Mouse (Mus musculus) liver, postnatal 0 days (tissue): ENCODE results near the gene Ano10. TPM values are rescaled to one million over a fixed set of nuclear protein-coding genes. Genes with fewer than 3 reads are reported as not detected.

Experiments used
- ATAC-seq: fragments of 200-750 bp; cut with Nextera tagmentation; 2 replicates; pipeline ENCODE4 v1.8.0; 2017; ENCODE audit warnings: mild to moderate bottlenecking, moderate library complexity
- DNase-seq: peaks from one replicate; pipeline ENCODE4 v3.0.0-alpha.2; 2016
- H3K27ac ChIP-seq: fragments of 300-500 bp; sonication (generic); 2 replicates; pipeline ENCODE4 v1.5.1; 2014; ENCODE audit warnings: antibody characterized with exemption, moderate library complexity, mild to moderate bottlenecking, low read depth
- H3K27me3 ChIP-seq: fragments of 300-500 bp; sonication (generic); 2 replicates; pipeline ENCODE4 v1.6.1; 2014; ENCODE audit warnings: low read length, control low read depth, mixed read lengths; ENCODE audit not compliant: insufficient read depth
- H3K36me3 ChIP-seq: fragments of 300-500 bp; sonication (generic); replicated peaks from 2 replicates; pipeline ENCODE4 v1.6.1; 2014; ENCODE audit warnings: mild to moderate bottlenecking, control low read depth, low read length, moderate library complexity, mixed read lengths; ENCODE audit not compliant: insufficient read depth
- H3K4me1 ChIP-seq: fragments of 300-500 bp; sonication (generic); 2 replicates; pipeline ENCODE4 v1.6.1; 2014; ENCODE audit warnings: antibody characterized with exemption, mild to moderate bottlenecking, control low read depth; ENCODE audit not compliant: insufficient read depth
- H3K4me2 ChIP-seq: fragments of 300-500 bp; sonication (generic); 2 replicates; pipeline ENCODE4 v1.6.1; 2014; ENCODE audit warnings: low read depth, mild to moderate bottlenecking, low read length, moderate library complexity, mixed read lengths
- H3K4me3 ChIP-seq: fragments of 300-500 bp; sonication (generic); 2 replicates; pipeline ENCODE4 v1.5.1; 2014; ENCODE audit warnings: low read depth, low read length
- H3K9ac ChIP-seq: fragments of 300-500 bp; sonication (generic); replicated peaks from 2 replicates; pipeline ENCODE4 v1.6.1; 2014; ENCODE audit warnings: mild to moderate bottlenecking, moderate library complexity
- H3K9me3 ChIP-seq: fragments of 300-500 bp; sonication (generic); 2 replicates; pipeline ENCODE4 v1.6.1; 2016; ENCODE audit warnings: mild to moderate bottlenecking, control low read depth, low read length, mixed read lengths
- CTCF ChIP-seq: sonication (generic); IDR thresholded peaks from 2 replicates; pipeline ENCODE4 v1.5.1; 2016; ENCODE audit warnings: antibody characterized with exemption, low read depth
- EP300 ChIP-seq: IDR thresholded peaks from 2 replicates; pipeline ENCODE4 v1.6.1; 2016; ENCODE audit warnings: antibody characterized with exemption, low read depth, mild to moderate bottlenecking
- WGBS: fragments of 180-500 bp; shearing (Covaris S2); extraction: QIAGEN DNeasy Blood & Tissue Kit; methylation state at CpG from one replicate; pipeline ENCODE4 v1.1.7; 2014; ENCODE audit not compliant: insufficient replicate concordance; 5-methylcytosine and 5-hydroxymethylcytosine counted together
- polyA plus RNA-seq: library from polyadenylated mRNA; unstranded; fragments of >200 nt; fragmentation: Nextera tagmentation; extraction: Ambion mirVana; gene quantifications from 2 replicates; pipeline ENCODE4 v1.2.1, GENCODE M21; 2015

Ano10 gene
- 13.7 and 14.2 TPM in 2 replicates for polyA plus RNA-seq

GRCm38 (mm10) chr9:122294242-122294881, at the start of gene Ano10:
Gene Ano10, minus strand, starts transcription at chr9:122294423.
- TF ChIP-seq EP300: no peak
- peak; percentile 55 for TF ChIP-seq CTCF
- WGBS: 1% methylated on average over 51 of the region's 51 CpGs
- H3K27me3 ChIP-seq: no peaks in the 10 kb centered on the region
- H3K27ac ChIP-seq: peak within 1 kb of the TSS; percentile 91
- peaks cover 15% of the 10 kb centered on the region for H3K4me1 ChIP-seq
- peak within 1 kb of the TSS; percentile 81 for H3K4me2 ChIP-seq
- H3K9me3 ChIP-seq: no peaks in the 10 kb centered on the region
- H3K4me3 ChIP-seq: peak within 1 kb of the TSS; percentile 68
- no peaks in the 10 kb centered on the region for H3K36me3 ChIP-seq
- peak; percentile 92 for ATAC-seq
- peak within 1 kb of the TSS; percentile 76 for H3K9ac ChIP-seq
- peak; percentile 99 for DNase-seq

GRCm38 (mm10) chr9:122343399-122343798, 49.2 kb upstream of the Ano10 start:
- H3K27ac ChIP-seq: no peak overlapping the region
- H3K4me1 ChIP-seq: peaks cover 9% of the 10 kb centered on the region
- no peak overlapping the region for H3K4me3 ChIP-seq
- TF ChIP-seq EP300: no peak
- no peak for TF ChIP-seq CTCF
- H3K4me2 ChIP-seq: no peak overlapping the region
- H3K9me3 ChIP-seq: no peaks in the 10 kb centered on the region
- ATAC-seq: no peak
- DNase-seq: no peak
- 71% methylated on average over 7 of the region's 7 CpGs for WGBS
- no peaks in the 10 kb centered on the region for H3K36me3 ChIP-seq
- H3K27me3 ChIP-seq: 0 out of 2 replicates have a peak, but pooled peaks cover 4% of the 10 kb centered on the region
- H3K9ac ChIP-seq: no peak overlapping the region

GRCm38 (mm10) chr9:122339972-122340371, 45.7 kb upstream of the Ano10 start:
- no peak overlapping the region for H3K27ac ChIP-seq
- 0 out of 2 replicates have a peak, but pooled peaks cover 4% of the 10 kb centered on the region for H3K27me3 ChIP-seq
- WGBS: 73% methylated on average over 5 of the region's 5 CpGs
- H3K9me3 ChIP-seq: no peaks in the 10 kb centered on the region
- H3K4me1 ChIP-seq: peaks cover 7% of the 10 kb centered on the region
- no peak overlapping the region for H3K4me3 ChIP-seq
- ATAC-seq (no peak), DNase-seq (no peak)
- no peak overlapping the region for H3K4me2 ChIP-seq
- TF ChIP-seq EP300: no peak
- TF ChIP-seq CTCF: no peak
- no peak overlapping the region for H3K9ac ChIP-seq
- no peaks in the 10 kb centered on the region for H3K36me3 ChIP-seq

GRCm38 (mm10) chr9:122337510-122337931, 43.3 kb upstream of the Ano10 start:
- 27% methylated on average over 8 of the region's 8 CpGs for WGBS
- no peak for DNase-seq

GRCm38 (mm10) chr9:122336677-122337076, 42.5 kb upstream of the Ano10 start:
- Histone ChIP-seq H3K27me3 (no peaks in the 10 kb centered on the region), H3K27ac (no peak overlapping the region), H3K4me2 (no peak overlapping the region), H3K9ac (no peak overlapping the region), H3K4me3 (no peak overlapping the region), H3K4me1 (peaks cover 7% of the 10 kb centered on the region), H3K36me3 (no peaks in the 10 kb centered on the region), H3K9me3 (no peaks in the 10 kb centered on the region)
- DNase-seq (no peak), ATAC-seq (no peak)
- TF ChIP-seq CTCF (no peak), EP300 (no peak)
- WGBS: 29% methylated on average over 2 of the region's 2 CpGs

More at GRCm38 (mm10) chr9:122337510-122337931, 43.3 kb upstream of the Ano10 start:
- H3K9ac ChIP-seq: no peak overlapping the region
- peaks cover 7% of the 10 kb centered on the region for H3K4me1 ChIP-seq
- no peak overlapping the region for H3K4me3 ChIP-seq
- ATAC-seq: peak; percentile 71
- H3K27me3 ChIP-seq: no peaks in the 10 kb centered on the region
- H3K9me3 ChIP-seq: no peaks in the 10 kb centered on the region
- no peak overlapping the region for H3K4me2 ChIP-seq
- H3K27ac ChIP-seq: no peak overlapping the region
- no peaks in the 10 kb centered on the region for H3K36me3 ChIP-seq
- TF ChIP-seq EP300 (no peak), CTCF (no peak)

GRCm38 (mm10) chr9:122328199-122328598, 34.0 kb upstream of the Ano10 start:
- 55% methylated on average over 3 of the region's 3 CpGs for WGBS
- H3K4me3 ChIP-seq: no peak overlapping the region
- no peak for ATAC-seq
- no peak for TF ChIP-seq EP300
- no peak for TF ChIP-seq CTCF
- H3K9me3 ChIP-seq: no peaks in the 10 kb centered on the region
- no peaks in the 10 kb centered on the region for H3K4me1 ChIP-seq
- H3K27ac ChIP-seq: no peak overlapping the region
- no peak for DNase-seq
- H3K27me3 ChIP-seq: no peaks in the 10 kb centered on the region
- no peak overlapping the region for H3K4me2 ChIP-seq
- H3K9ac ChIP-seq: no peak overlapping the region
- no peaks in the 10 kb centered on the region for H3K36me3 ChIP-seq
